Mouse (Mus musculus): Measurements from ENCODE around the gene Zfand5. TPM values are rescaled to one million over a fixed set of nuclear protein-coding genes. Genes with fewer than 3 reads are reported as not detected.

Zfand5 gene
- polyA plus RNA-seq, 1 experiment from 2014 or later = 176 TPM

DNA sequence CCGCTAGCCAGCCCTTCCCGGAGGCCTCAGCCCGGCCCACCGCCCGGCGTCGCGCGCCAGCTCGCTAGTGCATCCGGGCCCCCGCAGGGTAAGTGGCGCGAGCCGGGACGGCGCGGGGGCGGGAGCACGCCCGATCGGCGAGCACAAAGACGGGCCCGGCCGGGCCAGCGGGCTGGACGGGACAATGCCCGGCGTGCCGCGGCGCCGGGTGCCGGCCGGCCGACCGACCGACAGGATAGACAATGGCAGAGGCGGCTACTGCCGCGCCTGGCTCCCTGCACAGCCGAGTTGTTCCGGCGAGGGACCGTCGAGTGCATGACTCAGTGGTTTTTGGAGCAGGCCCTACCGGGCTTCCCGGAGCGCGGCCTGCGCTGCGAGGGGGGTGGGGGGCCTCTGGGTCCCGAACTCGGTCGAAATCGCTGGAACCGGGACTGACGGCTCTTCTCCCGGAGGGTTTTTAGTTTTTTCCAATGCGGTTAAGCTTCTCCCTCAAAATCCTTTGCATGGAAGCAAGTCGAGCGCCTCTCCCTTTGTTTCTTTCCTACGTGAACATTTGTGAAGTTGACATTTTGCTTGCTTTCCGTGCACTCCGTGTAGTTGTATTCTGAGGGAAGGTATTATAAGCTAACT is 692 bp downstream of the Zfand5 start:
- H3K4me3 ChIP-seq (ENCODE audit: low read depth, low read length) = peak overlapping the region; percentile 97
- peaks cover 13% of the 10 kb centered on the region for H3K4me1 ChIP-seq (ENCODE audit: control insufficient read depth, insufficient read depth, low read length)
- peak; percentile 57 for ATAC-seq
- peaks cover 14% of the 10 kb centered on the region for H3K36me3 ChIP-seq (ENCODE audit: control insufficient read depth, insufficient read depth, low read length)
- peak overlapping the region; percentile 100 for H3K9ac ChIP-seq (ENCODE audit: low read length)
- no peaks in the 10 kb centered on the region for H3K27me3 ChIP-seq (replicated peaks; ENCODE audit: control insufficient read depth, insufficient read depth, low read length)
- under 1% methylated on average over 64 of the region's 66 CpGs for WGBS
- DNase-seq (ENCODE audit: low spot score) = peak; percentile 68
- H3K27ac ChIP-seq (ENCODE audit: low read depth, low read length) = peak overlapping the region; percentile 100
- H3K4me2 ChIP-seq (ENCODE audit: low read length) = peak overlapping the region; percentile 83
- no peaks in the 10 kb centered on the region for H3K9me3 ChIP-seq (replicated peaks; ENCODE audit: control insufficient read depth, low read length)

DNA sequence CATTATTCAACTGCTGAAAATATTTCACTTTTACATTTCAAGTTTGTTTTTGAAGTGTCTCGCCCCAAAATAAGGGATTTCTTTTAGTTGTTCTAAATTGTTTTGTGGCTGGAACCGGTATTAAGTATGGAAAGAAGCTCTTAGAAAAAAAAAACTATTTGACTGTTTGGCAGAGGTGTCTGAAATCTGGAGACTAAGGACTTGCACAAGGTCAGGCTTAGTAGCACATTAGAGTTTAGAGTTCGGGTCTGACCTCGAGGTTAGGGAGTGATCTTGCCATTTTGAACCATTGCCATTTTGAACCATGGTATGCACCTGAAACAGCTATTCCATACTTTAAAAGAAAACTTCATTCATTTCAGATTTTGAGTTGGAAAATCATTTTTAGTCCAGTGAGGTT is 1.4 kb downstream of the Zfand5 start:
- DNase-seq (ENCODE audit: low spot score) = peak; percentile 34

DNA sequence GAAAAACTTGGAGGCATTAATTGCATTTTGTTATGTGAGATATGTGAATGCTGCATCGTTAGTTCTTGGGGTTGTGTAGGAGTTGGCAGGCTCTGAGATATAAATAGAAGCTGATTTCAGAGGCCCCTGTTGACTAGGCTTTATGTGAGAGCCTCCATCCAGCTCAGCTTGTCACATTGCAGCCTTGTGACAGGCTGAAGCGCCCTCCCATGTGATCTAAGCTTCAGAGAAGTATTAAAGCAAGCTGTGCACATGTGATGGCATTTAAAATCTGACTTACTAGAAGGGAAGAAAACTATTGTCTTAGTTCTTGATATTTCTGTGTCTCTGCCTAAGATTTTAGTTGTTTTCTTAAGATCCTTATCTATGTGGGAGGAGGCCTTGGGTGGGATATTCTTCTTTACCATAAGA is 2.1 kb downstream of the Zfand5 start:
- H3K4me2 ChIP-seq (ENCODE audit: low read length) = peak overlapping the region; percentile 83
- peak overlapping the region; percentile 97 for H3K4me3 ChIP-seq (ENCODE audit: low read depth, low read length)
- H3K27me3 ChIP-seq (replicated peaks; ENCODE audit: control insufficient read depth, insufficient read depth, low read length) = no peaks in the 10 kb centered on the region
- H3K27ac ChIP-seq (ENCODE audit: low read depth, low read length) = no peak overlapping the region
- ATAC-seq = peak; percentile 4; the same call in 1 of the 2 replicates
- peaks cover 20% of the 10 kb centered on the region for H3K36me3 ChIP-seq (ENCODE audit: control insufficient read depth, insufficient read depth, low read length)
- H3K4me1 ChIP-seq (ENCODE audit: control insufficient read depth, insufficient read depth, low read length) = peaks cover 13% of the 10 kb centered on the region
- peak overlapping the region; percentile 100 for H3K9ac ChIP-seq (ENCODE audit: low read length)
- WGBS = 0% methylated on average over 2 of the region's 2 CpGs
- no peaks in the 10 kb centered on the region for H3K9me3 ChIP-seq (replicated peaks; ENCODE audit: control insufficient read depth, low read length)
- DNase-seq (ENCODE audit: low spot score) = peak; percentile 89

More for the DNA sequence above, 1.4 kb downstream of the Zfand5 start:
- peak overlapping the region; percentile 100 for H3K9ac ChIP-seq (ENCODE audit: low read length)
- peaks cover 13% of the 10 kb centered on the region for H3K4me1 ChIP-seq (ENCODE audit: control insufficient read depth, insufficient read depth, low read length)
- under 1% methylated on average over 4 of the region's 4 CpGs for WGBS
- peaks cover 18% of the 10 kb centered on the region for H3K36me3 ChIP-seq (ENCODE audit: control insufficient read depth, insufficient read depth, low read length)
- H3K9me3 ChIP-seq (replicated peaks; ENCODE audit: control insufficient read depth, low read length) = no peaks in the 10 kb centered on the region
- H3K4me3 ChIP-seq (ENCODE audit: low read depth, low read length) = peak overlapping the region; percentile 97
- H3K27me3 ChIP-seq (replicated peaks; ENCODE audit: control insufficient read depth, insufficient read depth, low read length) = no peaks in the 10 kb centered on the region
- peak overlapping the region; percentile 83 for H3K4me2 ChIP-seq (ENCODE audit: low read length)
- no peak overlapping the region for H3K27ac ChIP-seq (ENCODE audit: low read depth, low read length)
- ATAC-seq = no peak

DNA sequence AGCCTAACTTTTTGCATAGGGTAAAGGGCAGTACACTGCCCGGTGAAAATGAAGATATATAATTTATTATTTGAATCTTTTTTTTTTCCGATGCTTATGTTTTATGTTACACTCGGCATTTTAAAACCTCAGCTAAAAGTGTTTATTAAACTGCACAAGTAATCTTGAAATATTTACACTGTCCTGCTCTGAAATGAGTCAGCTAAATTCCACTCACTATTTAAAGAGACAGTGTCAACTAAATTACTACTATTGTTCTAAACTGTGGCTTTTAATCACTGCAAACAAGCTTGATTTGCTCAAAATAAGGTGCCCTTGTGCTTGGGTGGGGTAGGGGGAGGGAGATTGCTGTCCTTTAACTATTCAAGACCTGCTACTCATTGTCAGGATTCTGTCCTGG is 2.6 kb downstream of the Zfand5 start:
- peak overlapping the region; percentile 83 for H3K4me2 ChIP-seq (ENCODE audit: low read length)
- H3K27ac ChIP-seq (ENCODE audit: low read depth, low read length) = no peak overlapping the region
- no peaks in the 10 kb centered on the region for H3K9me3 ChIP-seq (replicated peaks; ENCODE audit: control insufficient read depth, low read length)
- DNase-seq (ENCODE audit: low spot score) (peak; percentile 11), ATAC-seq (no peak)
- WGBS = 32% methylated on average over 3 of the region's 3 CpGs
- H3K36me3 ChIP-seq (ENCODE audit: control insufficient read depth, insufficient read depth, low read length) = peaks cover 24% of the 10 kb centered on the region
- peak overlapping the region; percentile 100 for H3K9ac ChIP-seq (ENCODE audit: low read length)
- H3K4me1 ChIP-seq (ENCODE audit: control insufficient read depth, insufficient read depth, low read length) = peaks cover 13% of the 10 kb centered on the region
- no peaks in the 10 kb centered on the region for H3K27me3 ChIP-seq (replicated peaks; ENCODE audit: control insufficient read depth, insufficient read depth, low read length)
- H3K4me3 ChIP-seq (ENCODE audit: low read depth, low read length) = peak overlapping the region; percentile 97

DNA sequence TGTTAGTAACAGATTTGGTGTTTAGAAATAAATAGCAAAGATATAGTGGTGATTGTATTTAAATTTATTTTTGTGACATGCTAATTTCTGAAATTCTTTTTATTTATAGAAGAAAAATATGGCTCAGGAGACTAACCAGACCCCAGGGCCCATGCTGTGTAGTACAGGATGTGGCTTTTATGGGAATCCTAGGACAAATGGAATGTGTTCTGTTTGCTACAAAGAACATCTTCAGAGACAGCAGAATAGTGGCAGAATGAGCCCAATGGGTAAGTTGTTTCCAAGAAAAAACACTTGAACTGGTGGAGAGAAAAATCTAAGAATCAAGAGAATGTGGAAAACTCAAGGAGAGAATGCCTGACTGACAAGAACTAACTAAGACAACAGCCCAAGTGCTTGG is 4.2 kb downstream of the Zfand5 start:
- ATAC-seq = no peak
- Histone ChIP-seq H3K4me2 (ENCODE audit: low read length) (no peak overlapping the region), H3K27ac (ENCODE audit: low read depth, low read length) (no peak overlapping the region)

DNA sequence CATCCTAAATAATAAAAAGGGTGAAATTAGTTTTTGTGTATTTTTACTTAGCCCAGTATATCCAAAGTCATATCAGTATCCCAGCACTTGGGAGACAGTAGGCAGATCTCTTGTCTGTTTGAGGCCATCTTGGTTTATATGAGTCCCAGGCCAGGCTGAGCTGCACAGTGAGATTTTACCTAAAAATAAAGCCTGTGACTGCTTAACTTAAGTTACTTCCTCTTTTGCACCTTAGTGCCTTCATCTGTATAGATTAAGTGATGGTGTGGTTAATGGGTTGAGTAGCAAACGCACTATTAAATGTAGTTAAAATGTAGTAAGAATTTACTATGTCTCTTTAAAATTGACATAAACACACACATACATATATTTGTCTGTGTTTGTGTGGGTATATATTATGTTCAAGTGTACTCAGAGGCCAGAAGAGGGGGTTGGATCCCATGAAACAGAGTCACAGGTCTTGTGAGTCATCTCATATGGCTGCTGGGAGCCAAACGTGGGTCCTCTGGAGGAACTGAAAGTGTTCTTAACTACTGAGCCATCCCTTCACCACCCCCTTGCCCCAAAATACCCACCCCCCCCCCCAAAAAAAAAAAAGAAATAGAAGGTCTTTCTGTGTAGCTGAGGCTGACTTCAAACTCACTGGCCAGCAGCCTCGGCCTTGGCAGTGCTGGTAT is 14.5 kb downstream of the Zfand5 start:
- H3K36me3 ChIP-seq (ENCODE audit: control insufficient read depth, insufficient read depth, low read length) = peaks cover 23% of the 10 kb centered on the region
- H3K9ac ChIP-seq (ENCODE audit: low read length) = no peak overlapping the region
- DNase-seq (ENCODE audit: low spot score) (no peak), ATAC-seq (no peak)
- no peaks in the 10 kb centered on the region for H3K4me1 ChIP-seq (ENCODE audit: control insufficient read depth, insufficient read depth, low read length)
- no peak overlapping the region for H3K27ac ChIP-seq (ENCODE audit: low read depth, low read length)
- H3K9me3 ChIP-seq (replicated peaks; ENCODE audit: control insufficient read depth, low read length) = no peaks in the 10 kb centered on the region
- WGBS = 85% methylated on average over 3 of the region's 3 CpGs
- H3K4me3 ChIP-seq (ENCODE audit: low read depth, low read length) = no peak overlapping the region
- no peak overlapping the region for H3K4me2 ChIP-seq (ENCODE audit: low read length)
- H3K27me3 ChIP-seq (replicated peaks; ENCODE audit: control insufficient read depth, insufficient read depth, low read length) = no peaks in the 10 kb centered on the region

More for the DNA sequence above, 4.2 kb downstream of the Zfand5 start:
- Histone ChIP-seq H3K4me3 (ENCODE audit: low read depth, low read length) (no peak overlapping the region), H3K9me3 (replicated peaks; ENCODE audit: control insufficient read depth, low read length) (no peaks in the 10 kb centered on the region), H3K27me3 (replicated peaks; ENCODE audit: control insufficient read depth, insufficient read depth, low read length) (no peaks in the 10 kb centered on the region), H3K4me1 (ENCODE audit: control insufficient read depth, insufficient read depth, low read length) (peaks cover 13% of the 10 kb centered on the region), H3K36me3 (ENCODE audit: control insufficient read depth, insufficient read depth, low read length) (peaks cover 35% of the 10 kb centered on the region), H3K9ac (ENCODE audit: low read length) (no peak overlapping the region)
- no peak for DNase-seq (ENCODE audit: low spot score)

DNA sequence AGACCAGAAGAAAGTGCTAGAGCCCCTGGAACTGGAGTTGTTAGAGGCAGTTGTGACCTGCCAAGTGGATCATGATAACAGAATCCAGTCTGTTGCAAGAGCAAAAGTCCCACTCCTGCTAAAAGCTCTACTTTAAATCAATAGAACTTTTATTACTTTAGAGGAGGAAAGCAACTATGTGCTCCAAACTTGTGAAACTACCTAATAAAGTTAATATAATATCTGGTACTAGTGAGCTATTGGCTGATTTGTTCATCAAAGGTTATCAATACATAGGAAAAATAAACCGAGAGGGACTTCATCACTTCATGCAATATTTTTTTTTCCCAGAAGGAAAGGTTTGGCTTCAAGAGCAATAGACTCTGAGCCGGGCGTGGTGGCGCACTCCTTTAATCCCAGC is 25.3 kb downstream of the Zfand5 start:
- Histone ChIP-seq H3K27me3 (replicated peaks; ENCODE audit: control insufficient read depth, insufficient read depth, low read length) (no peaks in the 10 kb centered on the region), H3K9ac (ENCODE audit: low read length) (no peak overlapping the region), H3K4me1 (ENCODE audit: control insufficient read depth, insufficient read depth, low read length) (no peaks in the 10 kb centered on the region), H3K36me3 (ENCODE audit: control insufficient read depth, insufficient read depth, low read length) (no peaks in the 10 kb centered on the region), H3K27ac (ENCODE audit: low read depth, low read length) (no peak overlapping the region), H3K9me3 (replicated peaks; ENCODE audit: control insufficient read depth, low read length) (no peaks in the 10 kb centered on the region), H3K4me3 (ENCODE audit: low read depth, low read length) (no peak overlapping the region), H3K4me2 (ENCODE audit: low read length) (no peak overlapping the region)
- DNase-seq (ENCODE audit: low spot score) = no peak
- no peak for ATAC-seq
- 97% methylated on average over 4 of the region's 4 CpGs for WGBS

DNA sequence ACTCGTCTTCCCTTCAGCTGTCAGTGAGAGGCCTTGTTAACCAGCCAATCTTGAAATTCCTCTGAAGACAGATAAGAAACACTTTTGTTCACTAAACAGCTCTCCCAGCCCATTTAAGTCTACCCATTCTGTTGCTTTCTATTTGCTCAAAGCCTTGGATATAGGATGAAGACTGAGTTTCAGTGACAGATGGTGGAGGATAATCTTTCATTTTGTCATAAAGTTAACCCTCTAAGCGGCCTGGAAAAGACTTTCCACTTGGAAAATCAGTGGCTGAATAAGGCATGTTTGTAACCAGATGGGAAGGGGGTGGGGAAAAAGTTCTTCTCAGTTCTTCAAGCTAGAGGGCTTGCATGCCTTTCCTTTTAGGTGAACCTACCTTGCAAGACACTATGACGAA is 29.7 kb downstream of the Zfand5 start:
- no peak overlapping the region for H3K4me3 ChIP-seq (ENCODE audit: low read depth, low read length)
- H3K4me2 ChIP-seq (ENCODE audit: low read length) = no peak overlapping the region
- ATAC-seq (no peak), DNase-seq (ENCODE audit: low spot score) (peak; percentile 39)
- 63% methylated on average over 3 of the region's 3 CpGs for WGBS
- H3K27ac ChIP-seq (ENCODE audit: low read depth, low read length) = no peak overlapping the region
- H3K4me1 ChIP-seq (ENCODE audit: control insufficient read depth, insufficient read depth, low read length) = no peaks in the 10 kb centered on the region
- no peaks in the 10 kb centered on the region for H3K36me3 ChIP-seq (ENCODE audit: control insufficient read depth, insufficient read depth, low read length)
- H3K9ac ChIP-seq (ENCODE audit: low read length) = no peak overlapping the region
- H3K9me3 ChIP-seq (replicated peaks; ENCODE audit: control insufficient read depth, low read length) = no peaks in the 10 kb centered on the region
- no peaks in the 10 kb centered on the region for H3K27me3 ChIP-seq (replicated peaks; ENCODE audit: control insufficient read depth, insufficient read depth, low read length)

DNA sequence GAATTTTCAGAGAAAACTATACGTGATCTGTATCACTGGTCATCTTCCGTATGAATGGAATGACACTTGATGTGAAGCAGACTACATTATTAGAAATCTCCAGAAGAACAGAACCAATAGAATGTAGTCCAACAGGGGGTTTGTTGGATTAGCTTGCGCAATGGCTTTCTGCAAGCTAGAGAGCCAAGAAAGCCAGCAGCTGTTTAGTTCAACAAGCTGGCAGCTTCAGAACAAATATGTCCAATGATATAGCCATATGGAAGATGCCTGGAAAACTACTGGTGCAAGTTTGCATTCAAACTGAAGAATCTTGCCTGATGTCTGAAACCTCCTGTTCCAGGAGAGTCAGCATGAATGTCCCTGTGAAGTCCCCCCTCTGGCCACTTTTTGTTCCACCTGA is 35.7 kb downstream of the Zfand5 start:
- Histone ChIP-seq H3K36me3 (ENCODE audit: control insufficient read depth, insufficient read depth, low read length) (no peaks in the 10 kb centered on the region), H3K4me3 (ENCODE audit: low read depth, low read length) (no peak overlapping the region), H3K4me2 (ENCODE audit: low read length) (no peak overlapping the region), H3K27me3 (replicated peaks; ENCODE audit: control insufficient read depth, insufficient read depth, low read length) (no peaks in the 10 kb centered on the region), H3K9me3 (replicated peaks; ENCODE audit: control insufficient read depth, low read length) (no peaks in the 10 kb centered on the region), H3K27ac (ENCODE audit: low read depth, low read length) (no peak overlapping the region), H3K9ac (ENCODE audit: low read length) (no peak overlapping the region), H3K4me1 (ENCODE audit: control insufficient read depth, insufficient read depth, low read length) (no peaks in the 10 kb centered on the region)
- ATAC-seq (no peak), DNase-seq (ENCODE audit: low spot score) (no peak)
- 89% methylated on average over 3 of the region's 3 CpGs for WGBS

All from forebrain, embryonic 14.5 days (tissue).